Mouse (Mus musculus) lung, embryonic 15.5 days (tissue): ENCODE data around the gene Fbxl14. TPM values are rescaled to one million over a fixed set of nuclear protein-coding genes. Genes with fewer than 3 reads are reported as not detected.

Experiments
- ATAC-seq: fragments of 200-750 bp; cut with Nextera tagmentation; 2 replicates; pipeline ENCODE4 v1.8.0; 2017; ENCODE audit warnings: moderate number of reproducible peaks, borderline replicate concordance; ENCODE audit not compliant: low FRiP score, low TSS enrichment; ENCODE audit errors: extremely low read depth
- H3K27ac ChIP-seq: fragments of 300-500 bp; sonication (generic); 2 replicates; pipeline ENCODE4 v1.5.1; 2015; ENCODE audit warnings: moderate library complexity, mild to moderate bottlenecking, inconsistent platforms
- H3K27me3 ChIP-seq: fragments of 300-500 bp; sonication (generic); 2 replicates; pipeline ENCODE4 v1.6.1; 2015; ENCODE audit warnings: inconsistent platforms
- H3K36me3 ChIP-seq: fragments of 300-500 bp; sonication (generic); 2 replicates; pipeline ENCODE4 v1.6.1; 2015; ENCODE audit warnings: inconsistent platforms
- H3K4me1 ChIP-seq: fragments of 300-500 bp; sonication (generic); 2 replicates; pipeline ENCODE4 v1.6.1; 2015; ENCODE audit warnings: inconsistent platforms
- H3K4me2 ChIP-seq: fragments of 300-500 bp; sonication (generic); 2 replicates; pipeline ENCODE4 v1.6.1; 2015; ENCODE audit warnings: inconsistent platforms, mild to moderate bottlenecking, moderate library complexity
- H3K4me3 ChIP-seq: fragments of 300-500 bp; sonication (generic); 2 replicates; pipeline ENCODE4 v1.5.1; 2015; ENCODE audit warnings: mild to moderate bottlenecking, inconsistent platforms
- H3K9ac ChIP-seq: fragments of 300-500 bp; sonication (generic); 2 replicates; pipeline ENCODE4 v1.6.1; 2015; ENCODE audit warnings: inconsistent platforms
- H3K9me3 ChIP-seq: fragments of 300-500 bp; sonication (generic); 2 replicates; pipeline ENCODE4 v1.6.1; 2016; ENCODE audit warnings: inconsistent platforms
- WGBS: fragments of 180-500 bp; shearing (Covaris S2); methylation state at CpG from one replicate; pipeline ENCODE4 v1.1.7; 2015; 5-methylcytosine and 5-hydroxymethylcytosine counted together
- polyA plus RNA-seq: library from polyadenylated mRNA; unstranded; fragments of >200 nt; fragmentation: Nextera tagmentation; extraction: Ambion mirVana; gene quantifications from 2 replicates; pipeline ENCODE4 v1.2.1, GENCODE M21; 2015

The Fbxl14 gene
- polyA plus RNA-seq, 1 experiment from 2014 or later = 4.6 TPM

GRCm38 (mm10) chr6:119487085-119487458, 7.6 kb downstream of the Fbxl14 start:
- H3K9ac ChIP-seq = no peak overlapping the region
- 84% methylated on average over 7 of the region's 7 CpGs for WGBS
- ATAC-seq = no peak
- H3K27me3 ChIP-seq = no peaks in the 10 kb centered on the region
- H3K4me2 ChIP-seq = no peak overlapping the region
- no peak overlapping the region for H3K4me3 ChIP-seq
- peaks cover 48% of the 10 kb centered on the region for H3K4me1 ChIP-seq
- H3K27ac ChIP-seq = no peak overlapping the region
- no peaks in the 10 kb centered on the region for H3K9me3 ChIP-seq
- peaks cover 13% of the 10 kb centered on the region for H3K36me3 ChIP-seq

GRCm38 (mm10) chr6:119487619-119488018, 8.2 kb downstream of the Fbxl14 start:
- Histone ChIP-seq H3K4me2 (no peak overlapping the region), H3K4me3 (no peak overlapping the region), H3K27ac (no peak overlapping the region), H3K4me1 (peaks cover 45% of the 10 kb centered on the region), H3K36me3 (peaks cover 13% of the 10 kb centered on the region), H3K9ac (no peak overlapping the region), H3K27me3 (no peaks in the 10 kb centered on the region), H3K9me3 (no peaks in the 10 kb centered on the region)
- WGBS = 88% methylated on average over 9 of the region's 9 CpGs
- ATAC-seq = no peak

- no peak; the same call in 1 of the 2 replicates for ATAC-seq
- Histone ChIP-seq H3K9me3 (no peaks in the 10 kb centered on the region), H3K9ac (no peak overlapping the region), H3K4me3 (no peak overlapping the region), H3K36me3 (no peaks in the 10 kb centered on the region), H3K27me3 (no peaks in the 10 kb centered on the region), H3K4me1 (peaks cover 25% of the 10 kb centered on the region), H3K4me2 (peak overlapping the region; percentile 29; the same call in 1 of the 2 replicates), H3K27ac (no peak overlapping the region)
- WGBS = 10% methylated on average over 5 of the region's 5 CpGs
Measured at GRCm38 (mm10) chr6:119489765-119490164, 10.3 kb downstream of the Fbxl14 start.

- Histone ChIP-seq H3K36me3 (no peaks in the 10 kb centered on the region), H3K9ac (no peak overlapping the region), H3K9me3 (no peaks in the 10 kb centered on the region), H3K27me3 (no peaks in the 10 kb centered on the region), H3K4me2 (peak overlapping the region; percentile 29; the same call in 1 of the 2 replicates), H3K4me3 (no peak overlapping the region), H3K27ac (no peak overlapping the region), H3K4me1 (peaks cover 18% of the 10 kb centered on the region)
- WGBS = 29% methylated on average over 11 of the region's 11 CpGs
- ATAC-seq = no peak
Measured at GRCm38 (mm10) chr6:119490549-119490948, 11.1 kb downstream of the Fbxl14 start.

- Histone ChIP-seq H3K27ac (no peak overlapping the region), H3K27me3 (no peaks in the 10 kb centered on the region), H3K4me1 (peaks cover 14% of the 10 kb centered on the region), H3K9me3 (no peaks in the 10 kb centered on the region), H3K9ac (no peak overlapping the region), H3K4me3 (no peak overlapping the region), H3K4me2 (0 out of 2 replicates have a peak overlapping the region, but pooled peaks have one; percentile 8), H3K36me3 (no peaks in the 10 kb centered on the region)
- ATAC-seq = no peak
- WGBS = 38% methylated on average over 11 of the region's 11 CpGs
Measured at GRCm38 (mm10) chr6:119491006-119491405, 11.5 kb downstream of the Fbxl14 start.

GRCm38 (mm10) chr6:119491997-119492629, 12.6 kb downstream of the Fbxl14 start:
- no peak for ATAC-seq
- H3K27ac ChIP-seq = no peak overlapping the region
- H3K4me2 ChIP-seq = no peak overlapping the region
- H3K27me3 ChIP-seq = no peaks in the 10 kb centered on the region
- no peak overlapping the region for H3K9ac ChIP-seq
- no peaks in the 10 kb centered on the region for H3K36me3 ChIP-seq
- no peak overlapping the region for H3K4me3 ChIP-seq
- H3K4me1 ChIP-seq = peaks cover 8% of the 10 kb centered on the region
- H3K9me3 ChIP-seq = no peaks in the 10 kb centered on the region
- WGBS = 69% methylated on average over 9 of the region's 9 CpGs

GRCm38 (mm10) chr6:119492630-119493014, 13.2 kb downstream of the Fbxl14 start:
- no peak for ATAC-seq
- no peak overlapping the region for H3K4me3 ChIP-seq
- H3K27ac ChIP-seq = no peak overlapping the region
- WGBS = 34% methylated on average over 7 of the region's 7 CpGs
- H3K36me3 ChIP-seq = no peaks in the 10 kb centered on the region
- no peaks in the 10 kb centered on the region for H3K27me3 ChIP-seq
- no peak overlapping the region for H3K9ac ChIP-seq
- no peak overlapping the region for H3K4me2 ChIP-seq
- no peaks in the 10 kb centered on the region for H3K9me3 ChIP-seq
- H3K4me1 ChIP-seq = peaks cover 8% of the 10 kb centered on the region

GRCm38 (mm10) chr6:119499271-119499670, 19.8 kb downstream of the Fbxl14 start:
- peak; percentile 81 for ATAC-seq
- WGBS = 11% methylated on average over 5 of the region's 5 CpGs

GRCm38 (mm10) chr6:119500086-119500485, 20.6 kb downstream of the Fbxl14 start:
- Histone ChIP-seq H3K36me3 (no peaks in the 10 kb centered on the region), H3K9me3 (no peaks in the 10 kb centered on the region), H3K4me1 (peaks cover 13% of the 10 kb centered on the region), H3K27me3 (no peaks in the 10 kb centered on the region), H3K9ac (no peak overlapping the region), H3K4me2 (no peak overlapping the region), H3K27ac (no peak overlapping the region), H3K4me3 (no peak overlapping the region)
- ATAC-seq = no peak
- WGBS = 54% methylated on average over 5 of the region's 5 CpGs

More at GRCm38 (mm10) chr6:119499271-119499670, 19.8 kb downstream of the Fbxl14 start:
- Histone ChIP-seq H3K36me3 (no peaks in the 10 kb centered on the region), H3K4me2 (no peak overlapping the region), H3K9me3 (no peaks in the 10 kb centered on the region), H3K27me3 (no peaks in the 10 kb centered on the region), H3K9ac (no peak overlapping the region), H3K27ac (no peak overlapping the region), H3K4me1 (peaks cover 13% of the 10 kb centered on the region), H3K4me3 (no peak overlapping the region)

- WGBS = 38% methylated on average over 9 of the region's 9 CpGs
- Histone ChIP-seq H3K27me3 (no peaks in the 10 kb centered on the region), H3K4me2 (no peak overlapping the region), H3K27ac (no peak overlapping the region), H3K9me3 (no peaks in the 10 kb centered on the region), H3K36me3 (no peaks in the 10 kb centered on the region), H3K4me1 (peaks cover 13% of the 10 kb centered on the region), H3K4me3 (no peak overlapping the region), H3K9ac (no peak overlapping the region)
- ATAC-seq = no peak
Measured at GRCm38 (mm10) chr6:119502031-119502430, 22.6 kb downstream of the Fbxl14 start.

- no peak for ATAC-seq
- no peaks in the 10 kb centered on the region for H3K27me3 ChIP-seq
- WGBS = 56% methylated on average over 8 of the region's 8 CpGs
- no peak overlapping the region for H3K27ac ChIP-seq
- H3K9me3 ChIP-seq = no peaks in the 10 kb centered on the region
- no peak overlapping the region for H3K4me3 ChIP-seq
- peaks cover 3% of the 10 kb centered on the region for H3K4me1 ChIP-seq
- H3K36me3 ChIP-seq = no peaks in the 10 kb centered on the region
- no peak overlapping the region for H3K9ac ChIP-seq
- no peak overlapping the region for H3K4me2 ChIP-seq
Measured at GRCm38 (mm10) chr6:119504756-119505155, 25.3 kb downstream of the Fbxl14 start.

- ATAC-seq = no peak
Measured at GRCm38 (mm10) chr6:119505525-119506225, 26.2 kb downstream of the Fbxl14 start.

More at GRCm38 (mm10) chr6:119505525-119506225, 26.2 kb downstream of the Fbxl14 start:
- Histone ChIP-seq H3K36me3 (no peaks in the 10 kb centered on the region), H3K9me3 (no peaks in the 10 kb centered on the region), H3K4me3 (no peak overlapping the region), H3K9ac (no peak overlapping the region), H3K27me3 (no peaks in the 10 kb centered on the region), H3K4me1 (no peaks in the 10 kb centered on the region), H3K4me2 (no peak overlapping the region), H3K27ac (no peak overlapping the region)
- 66% methylated on average over 9 of the region's 9 CpGs for WGBS
